Mouse (Mus musculus): ENCODE results near the gene B230217C12Rik. TPM values are rescaled to one million over a fixed set of nuclear protein-coding genes. Genes with fewer than 3 reads are reported as not detected.

Gene B230217C12Rik
- polyA plus RNA-seq, 1 experiment from 2014 or later: 38.2 TPM

- H3K36me3 ChIP-seq (ENCODE audit: control insufficient read depth, insufficient read depth, low read length): peaks cover 16% of the 10 kb centered on the region
- peak overlapping the region; percentile 86 for H3K27ac ChIP-seq (ENCODE audit: low read depth, low read length)
- peak overlapping the region; percentile 49 for H3K4me2 ChIP-seq (ENCODE audit: low read length)
- no peaks in the 10 kb centered on the region for H3K27me3 ChIP-seq (replicated peaks; ENCODE audit: control insufficient read depth, insufficient read depth, low read length)
- peaks cover 59% of the 10 kb centered on the region for H3K4me1 ChIP-seq (ENCODE audit: control insufficient read depth, insufficient read depth, low read depth, low read length)
- WGBS: 22% methylated on average over 7 of the region's 7 CpGs
- no peaks in the 10 kb centered on the region for H3K9me3 ChIP-seq (ENCODE audit: control insufficient read depth, low read length)
- no peak overlapping the region for H3K4me3 ChIP-seq (ENCODE audit: low read length)
- H3K9ac ChIP-seq (ENCODE audit: low read depth, low read length): peak overlapping the region; percentile 54
- ATAC-seq: peak; percentile 32; the same call in 1 of the 2 replicates
These were observed 27.5 kb upstream of the B230217C12Rik start for GRCm38 (mm10) chr11:97813085-97813484.

- H3K36me3 ChIP-seq (ENCODE audit: control insufficient read depth, insufficient read depth, low read length): peaks cover 13% of the 10 kb centered on the region
- H3K9ac ChIP-seq (ENCODE audit: low read depth, low read length): peak overlapping the region; percentile 3; the same call in 1 of the 2 replicates
- no peak overlapping the region for H3K4me3 ChIP-seq (ENCODE audit: low read length)
- 73% methylated on average over 17 of the region's 17 CpGs for WGBS
- no peak overlapping the region for H3K4me2 ChIP-seq (ENCODE audit: low read length)
- no peaks in the 10 kb centered on the region for H3K27me3 ChIP-seq (replicated peaks; ENCODE audit: control insufficient read depth, insufficient read depth, low read length)
- peak overlapping the region; percentile 37; the same call in 1 of the 2 replicates for H3K27ac ChIP-seq (ENCODE audit: low read depth, low read length)
- H3K4me1 ChIP-seq (ENCODE audit: control insufficient read depth, insufficient read depth, low read depth, low read length): peaks cover 58% of the 10 kb centered on the region
- no peak for ATAC-seq
- H3K9me3 ChIP-seq (ENCODE audit: control insufficient read depth, low read length): no peaks in the 10 kb centered on the region
These were observed 26.6 kb upstream of the B230217C12Rik start for GRCm38 (mm10) chr11:97813746-97814515.

GRCm38 (mm10) chr11:97815736-97816135 is 24.8 kb upstream of the B230217C12Rik start:
- no peaks in the 10 kb centered on the region for H3K9me3 ChIP-seq (ENCODE audit: control insufficient read depth, low read length)
- H3K4me2 ChIP-seq (ENCODE audit: low read length): no peak overlapping the region
- no peak overlapping the region for H3K27ac ChIP-seq (ENCODE audit: low read depth, low read length)
- ATAC-seq: no peak
- no peak overlapping the region for H3K9ac ChIP-seq (ENCODE audit: low read depth, low read length)
- WGBS: 81% methylated on average over 11 of the region's 11 CpGs
- H3K4me3 ChIP-seq (ENCODE audit: low read length): no peak overlapping the region
- H3K27me3 ChIP-seq (replicated peaks; ENCODE audit: control insufficient read depth, insufficient read depth, low read length): no peaks in the 10 kb centered on the region
- H3K4me1 ChIP-seq (ENCODE audit: control insufficient read depth, insufficient read depth, low read depth, low read length): peaks cover 51% of the 10 kb centered on the region
- peaks cover 13% of the 10 kb centered on the region for H3K36me3 ChIP-seq (ENCODE audit: control insufficient read depth, insufficient read depth, low read length)

GRCm38 (mm10) chr11:97816176-97816575 is 24.4 kb upstream of the B230217C12Rik start:
- no peak for ATAC-seq
- no peaks in the 10 kb centered on the region for H3K27me3 ChIP-seq (replicated peaks; ENCODE audit: control insufficient read depth, insufficient read depth, low read length)
- no peaks in the 10 kb centered on the region for H3K9me3 ChIP-seq (ENCODE audit: control insufficient read depth, low read length)
- H3K4me2 ChIP-seq (ENCODE audit: low read length): no peak overlapping the region
- no peak overlapping the region for H3K27ac ChIP-seq (ENCODE audit: low read depth, low read length)
- peaks cover 13% of the 10 kb centered on the region for H3K36me3 ChIP-seq (ENCODE audit: control insufficient read depth, insufficient read depth, low read length)
- peaks cover 50% of the 10 kb centered on the region for H3K4me1 ChIP-seq (ENCODE audit: control insufficient read depth, insufficient read depth, low read depth, low read length)
- H3K9ac ChIP-seq (ENCODE audit: low read depth, low read length): no peak overlapping the region
- no peak overlapping the region for H3K4me3 ChIP-seq (ENCODE audit: low read length)
- WGBS: 71% methylated on average over 5 of the region's 5 CpGs

- H3K36me3 ChIP-seq (ENCODE audit: control insufficient read depth, insufficient read depth, low read length): peaks cover 13% of the 10 kb centered on the region
- peaks cover 45% of the 10 kb centered on the region for H3K4me1 ChIP-seq (ENCODE audit: control insufficient read depth, insufficient read depth, low read depth, low read length)
These were observed 23.7 kb upstream of the B230217C12Rik start for GRCm38 (mm10) chr11:97816916-97817315.

GRCm38 (mm10) chr11:97817379-97817778 is 23.2 kb upstream of the B230217C12Rik start:
- Histone ChIP-seq H3K27ac (ENCODE audit: low read depth, low read length) (no peak overlapping the region), H3K9ac (ENCODE audit: low read depth, low read length) (no peak overlapping the region), H3K4me3 (ENCODE audit: low read length) (no peak overlapping the region), H3K4me1 (ENCODE audit: control insufficient read depth, insufficient read depth, low read depth, low read length) (peaks cover 41% of the 10 kb centered on the region), H3K4me2 (ENCODE audit: low read length) (no peak overlapping the region), H3K9me3 (ENCODE audit: control insufficient read depth, low read length) (no peaks in the 10 kb centered on the region), H3K36me3 (ENCODE audit: control insufficient read depth, insufficient read depth, low read length) (peaks cover 13% of the 10 kb centered on the region), H3K27me3 (replicated peaks; ENCODE audit: control insufficient read depth, insufficient read depth, low read length) (no peaks in the 10 kb centered on the region)
- 51% methylated on average over 5 of the region's 5 CpGs for WGBS
- no peak for ATAC-seq

More at GRCm38 (mm10) chr11:97816916-97817315, 23.7 kb upstream of the B230217C12Rik start:
- Histone ChIP-seq H3K9ac (ENCODE audit: low read depth, low read length) (no peak overlapping the region), H3K9me3 (ENCODE audit: control insufficient read depth, low read length) (no peaks in the 10 kb centered on the region), H3K27ac (ENCODE audit: low read depth, low read length) (no peak overlapping the region), H3K4me3 (ENCODE audit: low read length) (no peak overlapping the region), H3K4me2 (ENCODE audit: low read length) (no peak overlapping the region), H3K27me3 (replicated peaks; ENCODE audit: control insufficient read depth, insufficient read depth, low read length) (no peaks in the 10 kb centered on the region)
- no peak for ATAC-seq
- 62% methylated on average over 9 of the region's 9 CpGs for WGBS

GRCm38 (mm10) chr11:97818003-97818402 is 22.6 kb upstream of the B230217C12Rik start:
- Histone ChIP-seq H3K9me3 (ENCODE audit: control insufficient read depth, low read length) (no peaks in the 10 kb centered on the region), H3K27ac (ENCODE audit: low read depth, low read length) (peak overlapping the region; percentile 60), H3K36me3 (ENCODE audit: control insufficient read depth, insufficient read depth, low read length) (peaks cover 13% of the 10 kb centered on the region), H3K27me3 (replicated peaks; ENCODE audit: control insufficient read depth, insufficient read depth, low read length) (no peaks in the 10 kb centered on the region), H3K9ac (ENCODE audit: low read depth, low read length) (no peak overlapping the region; the same call in 1 of the 2 replicates), H3K4me1 (ENCODE audit: control insufficient read depth, insufficient read depth, low read depth, low read length) (peaks cover 34% of the 10 kb centered on the region), H3K4me2 (ENCODE audit: low read length) (no peak overlapping the region), H3K4me3 (ENCODE audit: low read length) (no peak overlapping the region)
- ATAC-seq: no peak
- WGBS: 39% methylated on average over 6 of the region's 6 CpGs

- 0 out of 2 replicates have a peak overlapping the region, but pooled peaks have one; percentile 27 for H3K9ac ChIP-seq (ENCODE audit: low read depth, low read length)
- peaks cover 29% of the 10 kb centered on the region for H3K4me1 ChIP-seq (ENCODE audit: control insufficient read depth, insufficient read depth, low read depth, low read length)
- peak overlapping the region; percentile 60 for H3K27ac ChIP-seq (ENCODE audit: low read depth, low read length)
- no peak overlapping the region for H3K4me3 ChIP-seq (ENCODE audit: low read length)
- peaks cover 13% of the 10 kb centered on the region for H3K36me3 ChIP-seq (ENCODE audit: control insufficient read depth, insufficient read depth, low read length)
- ATAC-seq: peak; percentile 88
- H3K4me2 ChIP-seq (ENCODE audit: low read length): no peak overlapping the region
- no peaks in the 10 kb centered on the region for H3K27me3 ChIP-seq (replicated peaks; ENCODE audit: control insufficient read depth, insufficient read depth, low read length)
- 15% methylated on average over 4 of the region's 4 CpGs for WGBS
- no peaks in the 10 kb centered on the region for H3K9me3 ChIP-seq (ENCODE audit: control insufficient read depth, low read length)
These were observed 22.0 kb upstream of the B230217C12Rik start for GRCm38 (mm10) chr11:97818571-97818970.

GRCm38 (mm10) chr11:97819102-97819501 is 21.5 kb upstream of the B230217C12Rik start:
- no peak overlapping the region for H3K4me3 ChIP-seq (ENCODE audit: low read length)
- H3K36me3 ChIP-seq (ENCODE audit: control insufficient read depth, insufficient read depth, low read length): peaks cover 13% of the 10 kb centered on the region
- WGBS: 54% methylated on average over 4 of the region's 4 CpGs
- no peak overlapping the region; the same call in 1 of the 2 replicates for H3K9ac ChIP-seq (ENCODE audit: low read depth, low read length)
- no peaks in the 10 kb centered on the region for H3K27me3 ChIP-seq (replicated peaks; ENCODE audit: control insufficient read depth, insufficient read depth, low read length)
- peaks cover 23% of the 10 kb centered on the region for H3K4me1 ChIP-seq (ENCODE audit: control insufficient read depth, insufficient read depth, low read depth, low read length)
- H3K27ac ChIP-seq (ENCODE audit: low read depth, low read length): peak overlapping the region; percentile 60
- H3K9me3 ChIP-seq (ENCODE audit: control insufficient read depth, low read length): no peaks in the 10 kb centered on the region
- ATAC-seq: no peak
- H3K4me2 ChIP-seq (ENCODE audit: low read length): no peak overlapping the region
